Mouse (Mus musculus) neural tube, embryonic 12.5 days (tissue): ENCODE measurements around the gene Slain1. TPM values are rescaled to one million over a fixed set of nuclear protein-coding genes. Genes with fewer than 3 reads are reported as not detected.
A peak's percentile ranks its signal among the peaks of the same experiment; 100 is the strongest.

Source experiments
- ATAC-seq: fragments of 200-750 bp; cut with Nextera tagmentation; 2 replicates; pipeline ENCODE4 v1.8.0; 2017; ENCODE audit warnings: low read depth, mild to moderate bottlenecking, moderate TSS enrichment, moderate library complexity; ENCODE audit not compliant: low FRiP score
- H3K27ac ChIP-seq: fragments of 300-500 bp; sonication (generic); 2 replicates; pipeline ENCODE4 v1.5.1; 2016
- H3K27me3 ChIP-seq: fragments of 300-500 bp; sonication (generic); replicated peaks from 2 replicates; pipeline ENCODE4 v1.6.1; 2016; ENCODE audit warnings: mild to moderate bottlenecking
- H3K36me3 ChIP-seq: fragments of 300-500 bp; sonication (generic); 2 replicates; pipeline ENCODE4 v1.6.1; 2016; ENCODE audit warnings: mild to moderate bottlenecking
- H3K4me1 ChIP-seq: fragments of 300-500 bp; sonication (generic); 2 replicates; pipeline ENCODE4 v1.6.1; 2016
- H3K4me2 ChIP-seq: fragments of 300-500 bp; sonication (generic); replicated peaks from 2 replicates; pipeline ENCODE4 v1.6.1; 2016; ENCODE audit warnings: mild to moderate bottlenecking
- H3K4me3 ChIP-seq: fragments of 300-500 bp; sonication (generic); 2 replicates; pipeline ENCODE4 v1.5.1; 2016
- H3K9ac ChIP-seq: fragments of 300-500 bp; sonication (generic); 2 replicates; pipeline ENCODE4 v1.6.1; 2016; ENCODE audit warnings: mild to moderate bottlenecking
- H3K9me3 ChIP-seq: fragments of 300-500 bp; sonication (generic); 2 replicates; pipeline ENCODE4 v1.6.1; 2016; ENCODE audit warnings: mild to moderate bottlenecking
- WGBS: fragments of 180-500 bp; shearing (Covaris S2); methylation state at CpG from one replicate; pipeline ENCODE4 v1.1.7; 2016; 5-methylcytosine and 5-hydroxymethylcytosine counted together
- polyA plus RNA-seq: library from polyadenylated mRNA; unstranded; fragments of >200 nt; fragmentation: Nextera tagmentation; extraction: Ambion mirVana; gene quantifications from 2 replicates; pipeline ENCODE4 v1.2.1, GENCODE M21; 2016

The Slain1 gene
- polyA plus RNA-seq, 1 experiment from 2014 or later, result 22.5 TPM

- H3K27ac ChIP-seq, result peak overlapping the region; percentile 42; the same call in 1 of the 2 replicates
- peak; percentile 62 for ATAC-seq
- peak overlapping the region; percentile 36 for H3K4me2 ChIP-seq
Observed at GRCm38 (mm10) chr14:103679395-103680217, 29.6 kb downstream of the Slain1 start.

GRCm38 (mm10) chr14:103680285-103680819, 30.3 kb downstream of the Slain1 start:
- WGBS, result 65% methylated on average over 7 of the region's 7 CpGs
- 0 out of 2 replicates have a peak, but pooled peaks have one; percentile 10 for ATAC-seq
- Histone ChIP-seq H3K9me3 (no peaks in the 10 kb centered on the region), H3K27ac (no peak overlapping the region), H3K27me3 (no peaks in the 10 kb centered on the region), H3K4me1 (peaks cover 35% of the 10 kb centered on the region), H3K4me3 (no peak overlapping the region), H3K9ac (no peak overlapping the region), H3K4me2 (peak overlapping the region; percentile 36), H3K36me3 (no peaks in the 10 kb centered on the region)

More at GRCm38 (mm10) chr14:103679395-103680217, 29.6 kb downstream of the Slain1 start:
- H3K9me3 ChIP-seq, result no peaks in the 10 kb centered on the region
- H3K27me3 ChIP-seq, result no peaks in the 10 kb centered on the region
- WGBS, result 31% methylated on average over 18 of the region's 18 CpGs
- H3K9ac ChIP-seq, result 0 out of 2 replicates have a peak overlapping the region, but pooled peaks have one; percentile 17
- no peak overlapping the region for H3K4me3 ChIP-seq
- H3K36me3 ChIP-seq, result no peaks in the 10 kb centered on the region
- peaks cover 35% of the 10 kb centered on the region for H3K4me1 ChIP-seq

- H3K27me3 ChIP-seq, result no peaks in the 10 kb centered on the region
- H3K9ac ChIP-seq, result no peak overlapping the region
- H3K36me3 ChIP-seq, result peaks cover 10% of the 10 kb centered on the region
- no peak overlapping the region for H3K4me2 ChIP-seq
- H3K9me3 ChIP-seq, result no peaks in the 10 kb centered on the region
- H3K27ac ChIP-seq, result no peak overlapping the region
- H3K4me1 ChIP-seq, result peaks cover 35% of the 10 kb centered on the region
- no peak for ATAC-seq
- H3K4me3 ChIP-seq, result no peak overlapping the region
- WGBS, result 59% methylated on average over 9 of the region's 9 CpGs
Observed at GRCm38 (mm10) chr14:103682633-103683390, 32.8 kb downstream of the Slain1 start.

- no peak overlapping the region for H3K4me3 ChIP-seq
- no peak overlapping the region for H3K9ac ChIP-seq
- H3K4me1 ChIP-seq, result peaks cover 13% of the 10 kb centered on the region
- no peak for ATAC-seq
- no peak overlapping the region for H3K27ac ChIP-seq
- peaks cover 27% of the 10 kb centered on the region for H3K36me3 ChIP-seq
- no peak overlapping the region for H3K4me2 ChIP-seq
- no peaks in the 10 kb centered on the region for H3K27me3 ChIP-seq
- no peaks in the 10 kb centered on the region for H3K9me3 ChIP-seq
- WGBS, result 98% methylated on average over 2 of the region's 2 CpGs
Observed at GRCm38 (mm10) chr14:103686994-103687393, 37.0 kb downstream of the Slain1 start.

GRCm38 (mm10) chr14:103694295-103694694, 44.3 kb downstream of the Slain1 start:
- H3K9ac ChIP-seq, result no peak overlapping the region
- no peaks in the 10 kb centered on the region for H3K4me1 ChIP-seq
- no peaks in the 10 kb centered on the region for H3K9me3 ChIP-seq
- no peak overlapping the region for H3K4me2 ChIP-seq
- no peak overlapping the region for H3K4me3 ChIP-seq
- 47% methylated on average over 1 of the region's 1 CpGs for WGBS
- H3K27me3 ChIP-seq, result no peaks in the 10 kb centered on the region
- peak; percentile 48; the same call in 1 of the 2 replicates for ATAC-seq
- H3K36me3 ChIP-seq, result peaks cover 34% of the 10 kb centered on the region
- H3K27ac ChIP-seq, result no peak overlapping the region

GRCm38 (mm10) chr14:103695620-103696019, 45.6 kb downstream of the Slain1 start:
- Histone ChIP-seq H3K4me2 (no peak overlapping the region), H3K4me3 (no peak overlapping the region), H3K9ac (no peak overlapping the region), H3K9me3 (no peaks in the 10 kb centered on the region), H3K4me1 (no peaks in the 10 kb centered on the region), H3K27ac (no peak overlapping the region), H3K27me3 (no peaks in the 10 kb centered on the region), H3K36me3 (peaks cover 32% of the 10 kb centered on the region)
- ATAC-seq, result no peak
- WGBS, result 81% methylated on average over 3 of the region's 3 CpGs

- Histone ChIP-seq H3K4me3 (no peak overlapping the region), H3K4me1 (no peaks in the 10 kb centered on the region), H3K27ac (no peak overlapping the region), H3K4me2 (no peak overlapping the region), H3K9ac (no peak overlapping the region), H3K9me3 (no peaks in the 10 kb centered on the region), H3K36me3 (peaks cover 39% of the 10 kb centered on the region), H3K27me3 (no peaks in the 10 kb centered on the region)
- 91% methylated on average over 7 of the region's 7 CpGs for WGBS
- no peak for ATAC-seq
Observed at GRCm38 (mm10) chr14:103697101-103697500, 47.1 kb downstream of the Slain1 start.

- Histone ChIP-seq H3K27me3 (no peaks in the 10 kb centered on the region), H3K4me3 (no peak overlapping the region), H3K4me2 (no peak overlapping the region), H3K36me3 (peaks cover 55% of the 10 kb centered on the region), H3K27ac (no peak overlapping the region), H3K4me1 (no peaks in the 10 kb centered on the region), H3K9ac (no peak overlapping the region), H3K9me3 (no peaks in the 10 kb centered on the region)
- WGBS, result 97% methylated on average over 6 of the region's 6 CpGs
- ATAC-seq, result no peak
Observed at GRCm38 (mm10) chr14:103699308-103699707, 49.3 kb downstream of the Slain1 start.

GRCm38 (mm10) chr14:103702516-103702915, 52.5 kb downstream of the Slain1 start:
- no peak for ATAC-seq
- no peaks in the 10 kb centered on the region for H3K9me3 ChIP-seq
- H3K4me3 ChIP-seq, result no peak overlapping the region
- H3K9ac ChIP-seq, result no peak overlapping the region
- no peaks in the 10 kb centered on the region for H3K27me3 ChIP-seq
- H3K4me1 ChIP-seq, result no peaks in the 10 kb centered on the region
- H3K36me3 ChIP-seq, result peaks cover 47% of the 10 kb centered on the region
- no peak overlapping the region for H3K27ac ChIP-seq
- no peak overlapping the region for H3K4me2 ChIP-seq
- 93% methylated on average over 18 of the region's 18 CpGs for WGBS

- Histone ChIP-seq H3K9me3 (no peaks in the 10 kb centered on the region), H3K4me2 (no peak overlapping the region), H3K27ac (no peak overlapping the region), H3K9ac (no peak overlapping the region), H3K4me3 (no peak overlapping the region), H3K4me1 (no peaks in the 10 kb centered on the region), H3K27me3 (no peaks in the 10 kb centered on the region), H3K36me3 (peaks cover 36% of the 10 kb centered on the region)
- WGBS, result 85% methylated on average over 13 of the region's 13 CpGs
- ATAC-seq, result no peak
Observed at GRCm38 (mm10) chr14:103704771-103705170, 54.7 kb downstream of the Slain1 start.

GRCm38 (mm10) chr14:103706347-103706746, 56.3 kb downstream of the Slain1 start:
- Histone ChIP-seq H3K9me3 (no peaks in the 10 kb centered on the region), H3K36me3 (peaks cover 31% of the 10 kb centered on the region), H3K4me1 (no peaks in the 10 kb centered on the region), H3K4me2 (no peak overlapping the region), H3K27ac (no peak overlapping the region), H3K9ac (no peak overlapping the region), H3K27me3 (no peaks in the 10 kb centered on the region), H3K4me3 (no peak overlapping the region)
- no peak for ATAC-seq
- 92% methylated on average over 6 of the region's 6 CpGs for WGBS

GRCm38 (mm10) chr14:103708601-103709000, 58.6 kb downstream of the Slain1 start:
- Histone ChIP-seq H3K27me3 (no peaks in the 10 kb centered on the region), H3K4me3 (no peak overlapping the region), H3K9ac (no peak overlapping the region), H3K9me3 (no peaks in the 10 kb centered on the region), H3K36me3 (peaks cover 16% of the 10 kb centered on the region), H3K4me2 (no peak overlapping the region), H3K4me1 (no peaks in the 10 kb centered on the region), H3K27ac (no peak overlapping the region)
- 65% methylated on average over 2 of the region's 2 CpGs for WGBS
- no peak for ATAC-seq
